Mouse (Mus musculus): ENCODE results near the gene Peli3. TPM values are rescaled to one million over a fixed set of nuclear protein-coding genes. Genes with fewer than 3 reads are reported as not detected.

Peli3 gene
- 1.5 to 2.5 TPM (median 2.0 TPM) in 4 replicates for total RNA-seq (2023)

DNA sequence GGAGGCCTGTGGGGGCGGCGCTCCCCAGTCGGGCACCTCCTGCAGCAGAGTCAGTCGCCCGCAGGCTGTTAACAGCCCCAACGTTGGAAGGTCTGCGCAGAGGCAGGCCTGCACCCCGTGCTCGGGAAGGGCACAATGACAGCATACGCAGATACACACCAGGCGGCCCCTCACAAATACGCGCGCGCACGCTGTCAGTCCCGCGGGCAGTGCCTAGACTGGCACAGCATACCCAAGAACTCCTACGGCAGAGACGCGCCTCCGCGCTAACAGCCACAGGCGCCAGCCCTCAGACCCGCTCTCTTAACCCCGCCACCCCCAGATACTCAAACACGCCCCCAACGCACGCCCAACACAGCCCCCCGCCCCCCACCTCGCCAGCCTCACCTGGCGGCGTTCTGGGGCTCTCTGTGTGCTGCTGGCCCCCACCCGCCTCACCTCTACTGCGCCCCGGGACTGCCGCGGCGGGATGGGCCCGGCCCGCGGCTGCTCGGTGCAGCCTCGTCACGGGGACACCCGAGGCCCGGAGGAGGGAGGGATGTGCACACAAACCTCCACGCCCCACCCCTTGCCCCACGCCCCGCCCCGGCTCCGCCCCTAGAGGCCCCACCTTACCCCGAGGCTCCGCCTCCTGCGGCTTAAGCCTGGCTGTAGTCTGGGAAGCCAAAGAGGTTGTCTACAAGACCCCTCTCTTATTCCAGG, at the start of gene Peli3:
Gene Peli3, minus strand, starts transcription at position 577 of the 702 bp plus-strand sequence.

DNA sequence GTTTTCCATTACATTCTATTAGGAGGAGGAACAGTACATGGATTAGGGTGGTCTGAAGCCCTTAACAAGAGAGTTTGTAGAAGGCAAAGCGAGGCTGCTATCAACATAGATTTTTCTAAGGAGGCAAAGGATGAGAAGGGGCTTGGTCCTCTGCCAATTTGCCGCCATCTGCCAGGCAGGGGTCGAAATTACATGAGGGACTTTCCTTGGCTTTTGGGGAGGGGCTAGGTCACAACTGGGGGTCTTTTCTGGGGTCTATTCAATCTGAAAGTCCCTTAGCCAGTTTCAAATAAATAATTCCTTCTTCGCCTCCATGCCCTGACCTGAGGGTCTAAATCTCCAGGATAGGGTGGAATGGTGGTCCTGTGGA, 47.3 kb upstream of the Peli3 start, which contains the start of gene Npas4:
Gene Npas4, minus strand, starts transcription at position 61 of the 370 bp plus-strand sequence.

DNA sequence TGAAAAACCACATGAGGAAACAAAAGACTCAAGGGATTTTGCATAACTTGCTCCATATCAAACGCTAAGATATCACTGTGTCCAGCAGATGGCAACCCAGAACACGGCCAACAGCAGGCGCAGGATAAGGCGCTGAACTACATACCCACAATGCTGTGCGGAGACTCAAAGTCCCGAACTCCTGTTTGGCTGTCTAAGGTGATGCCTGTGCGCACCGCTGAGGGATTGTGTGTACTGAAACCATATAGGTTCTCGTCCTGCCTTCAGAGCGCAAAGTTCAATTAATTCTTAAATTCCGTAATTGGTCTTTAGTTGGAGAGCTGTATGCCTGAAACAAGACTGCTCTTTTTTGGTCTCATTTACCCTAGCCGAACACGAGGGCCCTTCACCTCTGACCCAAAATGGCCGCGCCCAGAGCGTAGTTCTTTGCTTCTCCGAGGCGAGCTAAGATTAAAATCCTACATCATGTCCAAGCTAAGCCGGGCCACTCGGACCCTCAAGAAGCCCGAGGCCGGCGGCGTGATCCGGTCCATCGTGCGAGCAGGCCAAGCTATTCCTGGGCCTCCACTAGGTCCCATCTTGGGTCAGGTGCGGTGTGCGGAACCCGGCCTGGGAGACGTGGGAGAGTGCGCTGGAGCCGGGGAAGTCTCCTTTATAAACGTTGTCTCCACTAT, 19.1 kb upstream of the Peli3 start, which contains the start of gene Mrpl11:
Gene Mrpl11, plus strand, starts transcription at position 220 of the 674 bp plus-strand sequence.

DNA sequence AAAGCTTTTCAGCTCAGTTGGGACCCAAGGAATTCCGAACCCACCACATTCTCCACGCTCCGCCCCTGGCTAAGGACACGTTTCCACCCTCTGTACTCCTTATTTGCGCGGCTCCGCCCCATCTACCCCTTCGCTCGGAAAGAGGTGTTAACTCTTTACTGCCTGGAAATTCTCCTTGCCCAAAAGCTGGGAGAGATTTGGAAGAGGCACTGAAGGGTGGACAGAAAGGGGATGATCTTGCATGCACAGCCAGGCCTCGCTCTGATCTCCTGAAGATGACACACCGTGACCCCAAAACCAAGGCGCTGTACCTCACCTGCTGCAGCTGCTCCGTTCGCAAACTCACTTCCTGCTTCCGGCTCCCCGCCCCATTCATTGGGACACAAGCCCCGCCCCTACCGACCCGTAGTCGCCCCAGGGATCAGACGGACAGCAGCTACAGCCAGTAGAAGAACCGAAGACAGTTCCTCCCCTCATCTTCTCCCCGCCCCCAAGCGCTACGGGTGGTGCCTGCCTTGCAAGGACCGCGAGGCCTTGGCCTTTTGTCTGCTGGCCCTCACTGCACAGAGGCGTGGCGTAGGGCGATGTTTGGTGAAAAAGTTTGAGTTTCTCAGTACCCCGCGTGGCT, 14.9 kb downstream of the Peli3 start, which contains the start of gene Dpp3:
Gene Dpp3, minus strand, starts transcription at position 384 of the 628 bp plus-strand sequence.

DNA sequence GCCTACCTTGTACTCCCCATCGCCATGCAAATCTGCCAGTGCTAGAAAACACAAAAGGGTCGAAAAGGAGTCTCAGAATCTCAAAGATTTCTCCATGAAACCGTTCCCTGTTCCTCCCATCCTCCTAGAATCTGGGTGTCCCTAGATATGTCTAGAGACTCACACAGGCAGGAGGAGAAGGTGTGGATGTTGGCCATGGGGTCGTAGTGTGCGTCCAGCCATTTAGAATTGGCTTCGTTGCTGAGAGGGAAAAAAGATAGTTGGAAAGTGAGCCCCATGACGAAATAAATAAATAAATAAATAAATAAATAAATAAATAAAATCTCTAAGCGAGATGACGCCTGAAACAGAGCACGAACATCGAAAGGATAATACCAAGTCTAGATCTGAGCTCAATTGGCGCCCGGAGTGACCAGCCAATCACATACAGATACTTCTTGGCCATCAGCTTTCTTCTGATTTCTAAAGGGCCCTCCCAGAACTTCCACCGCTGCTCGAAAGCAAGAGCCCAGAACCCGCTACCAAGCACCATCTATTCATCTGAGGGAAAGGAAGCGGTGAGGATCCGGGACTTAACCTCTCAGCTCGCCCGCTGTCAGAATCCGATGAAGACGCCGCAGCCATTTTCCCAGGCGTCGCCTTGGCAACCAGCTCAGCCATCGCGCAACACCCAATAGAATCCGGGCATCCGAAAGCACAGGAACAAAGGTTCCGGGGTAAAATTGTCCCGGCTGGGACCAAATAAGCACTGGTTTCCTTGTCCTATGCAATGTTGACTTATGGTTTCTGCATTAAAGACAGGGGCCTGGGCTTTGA, 36.7 kb downstream of the Peli3 start, which contains the start of gene Bbs1:
Gene Bbs1, minus strand, starts transcription at position 650 of the 816 bp plus-strand sequence.

Other genes with a start within 250 kb of the Peli3 start
- not detected in 4 replicates for gene Gm960, start 244.5 kb downstream of the Peli3 start, total RNA-seq (2023)
- not detected in 4 replicates for gene Sptbn2, start 232.0 kb downstream of the Peli3 start, total RNA-seq (2023)
- 22.6 to 30.4 TPM (median 26.7 TPM) in 4 replicates for gene Rbm4b, start 186.6 kb downstream of the Peli3 start, total RNA-seq (2023)
- 61.9 to 70.4 TPM (median 67.2 TPM) in 4 replicates for gene Rbm4, start 149.2 kb downstream of the Peli3 start, total RNA-seq (2023)
- gene Gm21992, start 131.5 kb downstream of the Peli3 start, total RNA-seq (2023): 31.5 to 41.0 TPM (median 35.7 TPM) in 4 replicates
- gene Rbm14, start 131.5 kb downstream of the Peli3 start, total RNA-seq (2023): 62.0 to 86.9 TPM (median 81.9 TPM) in 4 replicates
- gene Ccs, start 103.8 kb downstream of the Peli3 start, total RNA-seq (2023): 17.3 to 22.6 TPM (median 21.8 TPM) in 4 replicates
- not detected in 4 replicates for gene Ccdc87, start 103.8 kb downstream of the Peli3 start, total RNA-seq (2023)
- 0.88 to 1.8 TPM (median 1.5 TPM) in 4 replicates for gene Ctsf, start 88.0 kb downstream of the Peli3 start, total RNA-seq (2023)
- not detected in 4 replicates for gene Actn3, start 65.2 kb downstream of the Peli3 start, total RNA-seq (2023)
- 7.5 to 11.4 TPM (median 9.0 TPM) in 4 replicates for gene Zdhhc24, start 64.5 kb downstream of the Peli3 start, total RNA-seq (2023)
- gene Bbs1, start 36.5 kb downstream of the Peli3 start, total RNA-seq (2023): 2.5 to 3.7 TPM (median 2.6 TPM) in 4 replicates
- 65.2 to 87.2 TPM (median 74.8 TPM) in 4 replicates for gene Dpp3, start 14.8 kb downstream of the Peli3 start, total RNA-seq (2023)
- 24.7 to 38.8 TPM (median 33.6 TPM) in 4 replicates for gene Mrpl11, start 19.0 kb upstream of the Peli3 start, total RNA-seq (2023)
- gene Npas4, start 47.2 kb upstream of the Peli3 start, total RNA-seq (2023): not detected in 4 replicates
- 2.2 to 7.1 TPM (median 4.2 TPM) in 4 replicates for gene Slc29a2, start 80.7 kb upstream of the Peli3 start, total RNA-seq (2023)
- gene B4gat1, start 95.7 kb upstream of the Peli3 start, total RNA-seq (2023): 2.3 to 4.9 TPM (median 3.2 TPM) in 4 replicates
- gene AC124502.3, start 95.8 kb upstream of the Peli3 start, total RNA-seq (2023): 0.37 to 2.7 TPM (median 1.3 TPM) in 4 replicates
- 59.2 to 73.9 TPM (median 68.5 TPM) in 4 replicates for gene Brms1, start 98.2 kb upstream of the Peli3 start, total RNA-seq (2023)
- gene Rin1, start 107.4 kb upstream of the Peli3 start, total RNA-seq (2023): 3.0 to 3.9 TPM (median 3.3 TPM) in 4 replicates
- not detected in 4 replicates for gene Cd248, start 125.0 kb upstream of the Peli3 start, total RNA-seq (2023)
- gene Tmem151a, start 142.4 kb upstream of the Peli3 start, total RNA-seq (2023): 0.15 to 2.9 TPM (median 0.31 TPM) in 3 of 4 replicates, not detected in the other
- gene Yif1a, start 145.4 kb upstream of the Peli3 start, total RNA-seq (2023): 31.0 to 32.1 TPM (median 31.7 TPM) in 4 replicates
- 0.86 to 1.6 TPM (median 1.3 TPM) in 4 replicates for gene Cnih2, start 155.4 kb upstream of the Peli3 start, total RNA-seq (2023)
- gene Rab1b, start 163.9 kb upstream of the Peli3 start, total RNA-seq (2023): 96.5 to 104 TPM (median 103 TPM) in 4 replicates
- 34.4 to 45.7 TPM (median 38.8 TPM) in 4 replicates for gene Klc2, start 175.4 kb upstream of the Peli3 start, total RNA-seq (2023)

All from B cell, adult 62 days (primary cell).